Mouse (Mus musculus): ENCODE results near the gene Krtap5-4.
"Not testable (repeated sequence)": the region's sequence is repeated elsewhere in the genome, so short reads cannot be mapped to it uniquely, and the experiment has no call there.

The Krtap5-4 gene

DNA sequence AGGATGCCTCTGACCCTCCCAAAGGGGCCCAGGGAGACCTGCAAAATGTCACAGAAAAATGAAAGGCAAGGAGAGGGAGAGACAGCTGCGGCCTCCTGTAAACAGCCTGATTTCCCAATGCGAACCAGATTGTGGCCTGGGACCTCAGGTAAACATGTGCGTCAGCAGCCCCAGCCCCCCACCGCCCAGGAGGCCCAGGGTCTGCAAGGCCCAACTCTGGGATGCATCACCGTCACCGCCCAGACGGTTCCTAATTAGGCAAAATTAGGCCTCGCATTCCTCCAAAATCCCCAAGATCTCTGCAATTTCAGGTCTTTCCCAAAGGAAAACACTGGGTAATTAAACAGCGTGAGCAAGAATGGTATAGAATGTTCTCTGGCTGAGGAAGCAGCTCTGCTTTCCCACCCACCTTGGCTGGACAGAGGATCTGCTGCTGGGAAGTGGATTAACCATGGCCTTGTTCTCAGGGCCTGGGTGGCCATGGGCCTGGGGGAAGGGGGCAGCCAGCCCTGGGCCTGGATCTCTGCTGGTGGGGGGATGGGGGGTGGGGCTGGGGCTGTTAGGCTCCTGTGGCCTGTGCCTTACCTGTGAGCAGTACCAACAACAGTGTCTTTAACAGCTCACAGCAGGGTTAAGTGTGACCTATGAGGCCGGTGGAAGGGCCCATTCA is 18.4 kb downstream of the Krtap5-4 start:
- in situ Hi-C loops (cut with MboI, MseI): not testable (repeated sequence)

- in situ Hi-C loops (cut with MboI, MseI): no loop called here
Observed at GRCm38 (mm10) chr7:142322641-142323040, 19.3 kb downstream of the Krtap5-4 start.

- in situ Hi-C loops (cut with MboI, MseI): no loop called here
Observed at GRCm38 (mm10) chr7:142323396-142324117, 20.2 kb downstream of the Krtap5-4 start.

- in situ Hi-C loops (cut with MboI, MseI): no loop called here
Observed at GRCm38 (mm10) chr7:142326714-142327445, 23.5 kb downstream of the Krtap5-4 start.

GRCm38 (mm10) chr7:142328507-142328906 is 25.2 kb downstream of the Krtap5-4 start:
- in situ Hi-C loops (cut with MboI, MseI): no loop called here

GRCm38 (mm10) chr7:142330271-142330724 is 26.9 kb downstream of the Krtap5-4 start:
- in situ Hi-C loops (cut with MboI, MseI): loop anchor here (5.0 to 10.0 kb wide), 2 partner anchors 252 to 345 kb away; no protein-coding TSS in a partner anchor

GRCm38 (mm10) chr7:142331281-142331680 is 27.9 kb downstream of the Krtap5-4 start:
- in situ Hi-C loops (cut with MboI, MseI): loop anchor here (5.0 to 10.0 kb wide), 2 partner anchors 251 to 344 kb away; no protein-coding TSS in a partner anchor

GRCm38 (mm10) chr7:142332741-142333140 is 29.4 kb downstream of the Krtap5-4 start:
- in situ Hi-C loops (cut with MboI, MseI): loop anchor here (5.0 to 10.0 kb wide), 2 partner anchors 250 to 342 kb away; no protein-coding TSS in a partner anchor

DNA sequence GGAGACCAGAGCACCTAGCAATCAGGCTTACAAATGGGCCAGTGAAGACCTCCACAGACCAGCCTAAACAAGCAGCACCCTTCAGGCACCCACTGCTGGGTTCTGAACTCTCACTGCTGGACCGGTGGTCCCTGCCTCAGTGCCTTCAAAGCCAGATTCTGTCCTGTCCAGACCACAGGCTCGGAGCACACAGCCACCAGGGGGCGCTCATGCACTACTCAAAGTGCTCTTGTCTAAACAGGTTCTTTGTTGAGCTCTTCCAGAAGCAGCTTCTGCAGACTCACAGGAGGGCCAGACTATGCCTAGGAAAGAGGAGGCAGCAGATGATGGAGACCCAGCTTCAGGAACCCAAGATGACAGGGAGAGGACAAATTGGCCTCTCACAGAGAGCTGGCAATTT is 30.9 kb downstream of the Krtap5-4 start:
- in situ Hi-C loops (cut with MboI, MseI): loop anchor here (5.0 to 10.0 kb wide), 2 partner anchors 248 to 341 kb away; no protein-coding TSS in a partner anchor

DNA sequence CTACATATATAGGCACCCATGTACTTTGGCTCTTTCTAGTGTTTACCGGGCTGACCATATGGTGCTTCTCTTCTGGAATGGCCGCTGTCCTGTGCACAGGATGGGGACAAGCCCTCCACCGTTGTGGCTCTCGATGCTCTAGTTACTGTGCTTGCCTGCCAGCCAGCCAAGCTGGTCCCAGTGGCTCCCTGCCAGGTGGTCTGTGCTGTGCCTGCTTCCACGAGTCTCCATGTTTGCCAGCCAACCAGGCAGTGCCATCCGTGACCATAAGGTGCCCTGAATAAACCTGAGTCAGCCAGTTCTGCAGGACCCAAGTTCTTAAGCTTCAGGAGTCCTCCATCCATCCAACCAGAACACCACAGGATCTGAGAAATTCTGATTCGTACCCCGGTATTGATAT is 31.8 kb downstream of the Krtap5-4 start:
- in situ Hi-C loops (cut with MboI, MseI): loop anchor here (5.0 to 10.0 kb wide), 2 partner anchors 97 to 340 kb away; partner anchors contain the start of gene Syt8 (in 2 of the 2)

DNA sequence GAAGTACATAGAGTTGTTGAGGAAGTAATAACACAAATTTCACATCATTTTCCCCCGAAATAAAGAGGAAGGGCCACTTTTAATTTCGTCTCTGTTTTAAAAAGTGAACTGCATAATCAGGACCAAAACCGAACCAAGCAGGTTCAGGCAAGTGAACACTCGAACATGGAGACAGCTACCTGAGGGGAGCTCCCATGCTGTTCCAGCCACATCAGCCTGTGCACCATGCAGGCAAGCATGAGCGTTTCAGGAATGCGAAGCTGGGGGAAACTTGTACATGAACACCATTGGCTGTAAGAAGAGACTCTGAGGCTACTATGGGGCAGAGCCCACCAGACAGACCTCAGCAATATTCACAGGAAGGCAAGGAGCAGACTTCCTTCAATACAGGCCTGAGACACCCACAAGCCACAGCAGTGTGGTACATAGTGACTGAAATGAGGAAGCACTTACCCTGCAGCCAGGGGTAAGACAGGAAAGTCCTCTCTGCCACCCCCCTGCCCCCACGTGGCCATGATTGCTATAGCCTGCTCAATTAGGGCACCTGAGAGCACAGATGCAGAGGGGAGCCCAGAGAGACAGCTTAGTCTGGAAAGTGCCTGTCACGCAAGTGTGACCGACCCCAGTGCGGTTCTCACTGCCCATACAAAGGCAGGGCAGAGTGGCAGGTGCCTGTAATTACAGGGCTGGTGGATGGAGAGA is 37.1 kb downstream of the Krtap5-4 start:
- in situ Hi-C loops (cut with MboI, MseI): no loop called here

GRCm38 (mm10) chr7:142341564-142342246 is 38.4 kb downstream of the Krtap5-4 start:
- in situ Hi-C loops (cut with MboI, MseI): no loop called here

DNA sequence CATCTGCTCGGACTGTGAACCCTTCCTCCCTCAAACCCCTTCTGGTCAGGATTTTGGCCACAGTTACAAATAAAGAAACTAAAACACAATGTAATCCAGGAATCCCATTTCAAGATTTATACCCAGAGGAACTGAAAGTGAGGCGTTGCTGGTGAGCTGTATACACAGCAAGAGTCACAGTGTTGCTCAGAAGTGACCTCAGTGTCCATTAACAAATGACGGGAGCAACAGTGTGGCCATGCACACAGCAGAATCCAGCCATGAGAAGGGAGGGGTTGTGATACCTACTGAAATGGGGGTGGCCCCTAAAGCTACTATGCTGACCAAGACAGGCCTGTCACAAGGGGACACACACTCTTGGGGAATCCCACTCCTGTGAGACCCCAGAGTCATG is 38.9 kb downstream of the Krtap5-4 start:
- in situ Hi-C loops (cut with MboI, MseI): no loop called here

DNA sequence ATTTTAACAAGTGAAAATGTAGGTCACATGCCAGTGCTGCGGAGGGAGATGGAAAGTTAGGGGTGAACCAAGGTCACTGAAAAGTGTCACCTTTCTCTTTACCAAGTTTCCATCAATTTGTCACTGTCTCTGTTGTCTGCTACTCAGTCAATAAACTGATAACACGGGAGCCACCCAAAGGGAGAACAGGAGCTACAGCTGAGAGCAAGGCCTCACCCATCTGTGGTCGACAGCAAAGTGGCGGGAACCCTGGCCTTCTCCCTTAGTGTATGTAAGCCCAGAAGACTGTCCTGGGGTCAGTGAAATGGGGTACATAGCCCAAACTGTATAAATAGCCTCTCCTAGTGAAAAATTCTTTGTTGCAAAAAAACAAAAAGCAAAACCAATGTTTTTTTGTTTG is 44.2 kb downstream of the Krtap5-4 start:
- in situ Hi-C loops (cut with MboI, MseI): no loop called here

DNA sequence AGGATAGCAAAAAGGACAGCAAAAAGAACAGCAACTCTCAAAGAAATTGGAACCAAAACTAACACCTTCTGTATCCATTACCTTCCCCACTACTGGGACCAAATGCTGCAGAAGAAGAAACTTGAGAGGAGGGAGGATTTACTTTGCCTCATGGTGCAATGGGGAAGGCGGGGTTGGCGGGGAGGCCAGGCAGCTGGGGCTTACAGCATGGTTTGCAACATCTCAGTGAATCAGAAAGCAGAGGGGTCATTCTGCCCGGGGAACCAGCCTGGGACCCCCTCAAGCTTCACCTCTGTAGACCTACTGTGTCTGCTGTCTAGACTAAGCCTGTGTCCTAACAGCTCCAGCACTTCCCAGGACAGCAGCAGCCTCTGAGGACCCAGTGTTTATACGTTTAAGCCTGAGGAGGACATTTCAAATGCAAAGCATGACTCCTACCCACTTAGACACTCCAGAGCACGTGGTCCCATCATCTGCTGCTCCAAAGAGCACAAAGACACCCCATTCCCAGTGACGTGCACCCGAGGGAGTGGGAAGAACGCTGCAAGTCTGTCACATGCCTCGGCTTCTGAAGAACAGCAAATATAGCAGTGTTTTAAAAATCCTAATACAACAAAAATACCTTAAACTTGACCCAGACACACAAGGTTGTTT is 46.1 kb downstream of the Krtap5-4 start:
- in situ Hi-C loops (cut with MboI, MseI): no loop called here

DNA sequence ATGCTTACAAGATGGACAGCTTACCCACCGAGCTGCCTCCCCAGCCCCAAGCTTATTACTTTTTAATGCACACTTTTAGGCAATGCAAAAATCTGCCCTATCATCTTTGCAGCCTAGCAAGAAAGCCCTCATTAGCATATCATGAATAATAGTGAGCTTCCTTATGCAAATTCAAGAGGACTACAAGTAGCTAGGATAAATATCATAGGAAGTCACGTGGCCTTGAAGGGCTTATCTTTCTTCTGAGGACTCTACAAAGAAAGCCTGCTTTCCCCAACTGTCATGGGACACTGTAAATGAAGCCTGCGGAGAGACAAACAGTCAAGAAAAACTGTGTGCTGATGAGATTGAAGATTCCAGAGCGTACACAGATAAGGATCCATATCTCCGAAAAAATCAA is 48.2 kb downstream of the Krtap5-4 start:
- in situ Hi-C loops (cut with MboI, MseI): loop anchor here in 1 of 2 experiments (25.0 kb wide), 1 partner anchor 1089 kb away; the partner anchor contains the start of gene Irf7

DNA sequence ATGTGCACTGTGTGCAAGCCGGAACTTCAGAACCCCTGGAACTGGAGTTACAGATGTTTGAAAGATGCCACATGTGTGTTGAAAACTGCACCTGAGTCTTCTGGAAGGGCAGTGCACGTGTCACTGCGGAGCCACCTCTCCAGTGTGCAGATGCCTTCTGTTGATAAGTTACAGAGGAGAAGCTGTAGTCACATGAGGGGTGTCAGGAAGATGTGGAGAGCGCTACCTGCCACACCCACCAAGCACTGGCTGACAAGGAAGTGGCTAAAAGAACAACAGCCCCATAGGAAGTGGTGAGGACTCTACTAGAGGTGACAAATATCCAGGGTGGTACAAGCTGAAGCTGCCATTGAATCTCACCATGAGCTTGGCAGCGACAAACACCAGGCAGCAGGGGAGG is 50.5 kb downstream of the Krtap5-4 start:
- in situ Hi-C loops (cut with MboI, MseI): loop anchor here in 1 of 2 experiments (25.0 kb wide), 1 partner anchor 1092 kb away; the partner anchor contains the start of gene Irf7

Data from T-helper 17 cell (primary cell).